Mouse (Mus musculus): ENCODE measurements around the gene Acsl1.
"Not testable (repeated sequence)": the region's sequence is repeated elsewhere in the genome, so short reads cannot be mapped to it uniquely, and the experiment has no call there.

Gene Acsl1

DNA sequence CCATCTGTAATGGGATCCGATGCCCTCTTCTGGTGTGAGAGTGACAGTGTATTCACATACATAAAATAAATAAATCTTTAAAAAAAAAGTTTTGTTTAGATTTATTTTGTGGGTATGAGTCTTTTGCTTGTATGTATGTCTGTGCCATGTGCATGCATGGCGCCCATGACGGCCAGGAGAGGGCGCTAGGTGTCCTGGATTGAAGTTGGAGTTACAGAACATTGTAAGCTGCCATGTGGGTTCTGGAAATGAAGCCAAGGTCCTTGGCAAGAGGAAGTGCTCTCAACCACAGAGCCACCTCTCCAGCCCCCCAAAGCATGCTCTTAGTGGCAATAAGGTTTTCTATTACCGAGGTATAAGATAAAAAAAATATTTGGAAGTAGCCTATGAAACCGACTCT, 88.6 kb downstream of the Acsl1 start:
- peak; percentile 92 for DNase-seq (ENCODE audit: low read depth)

- no peak for DNase-seq (ENCODE audit: low read depth)
These were observed 91.5 kb downstream of the Acsl1 start for GRCm38 (mm10) chr8:46562333-46562732.

GRCm38 (mm10) chr8:46566914-46567529, 96.2 kb downstream of the Acsl1 start:
- no peak for DNase-seq (ENCODE audit: low read depth)

DNA sequence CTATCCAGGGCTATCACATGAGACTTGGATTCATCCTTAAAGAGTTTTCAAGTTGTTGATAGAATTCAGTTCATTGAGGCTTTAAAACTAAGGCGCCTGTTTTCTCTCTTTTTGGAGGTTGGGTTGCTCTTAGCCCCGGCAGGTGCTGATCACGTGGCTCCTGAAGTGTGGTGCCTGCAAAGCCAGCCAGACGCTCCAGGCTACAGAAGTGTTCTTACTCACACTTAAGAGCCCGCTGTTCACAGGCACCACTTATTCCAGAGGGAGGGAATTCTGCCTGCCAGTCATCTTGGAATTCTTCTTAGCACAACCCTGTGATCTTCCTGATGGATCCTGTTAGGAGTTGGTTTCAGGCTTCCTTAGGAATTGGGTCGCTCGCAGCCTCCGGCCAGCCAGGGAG, 97.1 kb downstream of the Acsl1 start:
- DNase-seq (ENCODE audit: low read depth) = no peak

GRCm38 (mm10) chr8:46568942-46569341, 98.1 kb downstream of the Acsl1 start:
- DNase-seq (ENCODE audit: low read depth) = peak; percentile 35

GRCm38 (mm10) chr8:46569659-46570441, 99.0 kb downstream of the Acsl1 start:
- DNase-seq (ENCODE audit: low read depth) = no peak

GRCm38 (mm10) chr8:46570673-46571072, 99.8 kb downstream of the Acsl1 start:
- DNase-seq (ENCODE audit: low read depth) = no peak

DNA sequence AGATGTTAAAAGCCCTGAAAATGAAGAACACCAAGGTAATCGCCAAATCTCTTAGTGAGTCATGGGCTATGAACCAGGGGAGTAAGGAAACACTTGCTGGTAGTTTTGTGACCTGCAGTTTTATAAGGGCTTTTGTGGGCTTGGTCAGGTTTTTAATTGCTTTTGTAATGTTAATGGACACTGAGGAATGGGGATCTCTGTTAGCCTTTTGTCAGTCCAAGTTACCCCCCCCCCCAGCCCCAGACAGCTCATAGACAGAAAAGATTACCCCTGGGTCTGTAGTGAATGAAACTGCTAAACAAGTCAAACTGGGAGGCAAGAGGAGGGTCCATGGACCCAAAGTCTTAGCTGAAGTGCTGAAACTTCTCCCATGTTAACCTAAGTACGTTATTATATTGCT, 102.6 kb downstream of the Acsl1 start:
- no peak for DNase-seq (ENCODE audit: low read depth)

DNA sequence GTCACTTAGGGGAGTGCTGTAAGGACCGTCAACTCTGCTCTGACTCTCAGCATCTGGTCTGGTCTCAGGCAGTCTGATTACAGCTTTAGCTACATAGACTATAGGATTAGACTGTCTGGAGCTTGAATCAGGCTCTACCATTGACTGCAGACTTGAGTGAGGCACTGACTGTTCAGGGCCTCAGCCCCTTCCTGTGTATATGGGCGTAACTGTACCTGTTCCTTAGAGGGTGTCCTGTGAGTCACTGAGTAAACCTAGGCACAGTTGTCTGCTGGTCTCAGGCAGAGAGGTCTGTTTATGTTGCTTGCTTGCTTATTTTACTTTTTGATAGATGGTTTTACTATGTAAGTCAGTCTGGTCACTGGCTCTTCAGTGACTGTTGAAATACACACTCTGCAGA, 103.1 kb downstream of the Acsl1 start:
- DNase-seq (ENCODE audit: low read depth) = no peak

GRCm38 (mm10) chr8:46578794-46579193, 108.0 kb downstream of the Acsl1 start:
- no peak for DNase-seq (ENCODE audit: low read depth)

GRCm38 (mm10) chr8:46584328-46584727, 113.5 kb downstream of the Acsl1 start:
- not testable (repeated sequence) for DNase-seq (ENCODE audit: low read depth)

GRCm38 (mm10) chr8:46585576-46585975, 114.7 kb downstream of the Acsl1 start:
- no peak for DNase-seq (ENCODE audit: low read depth)

All from 416B (cell line).